Mouse (Mus musculus): Measurements from ENCODE around the gene Lrtm2. TPM values are rescaled to one million over a fixed set of nuclear protein-coding genes. Genes with fewer than 3 reads are reported as not detected.

The Lrtm2 gene
- total and polyA plus RNA-seq, 2 experiments from 2014 or later: 12.7 to 17.8 TPM

- Histone ChIP-seq H3K27me3 (ENCODE audit: insufficient read depth, low read length) (no peaks in the 10 kb centered on the region), H3K4me3 (ENCODE audit: low read depth, low read length) (no peak overlapping the region), H3K9me3 (ENCODE audit: low read length) (no peaks in the 10 kb centered on the region), H3K9ac (no peak overlapping the region), H3K4me1 (ENCODE audit: insufficient read depth) (0 out of 2 replicates have a peak, but pooled peaks cover 4% of the 10 kb centered on the region), H3K4me2 (ENCODE audit: low read depth) (no peak overlapping the region), H3K27ac (ENCODE audit: low read depth, low read length) (no peak overlapping the region), H3K36me3 (ENCODE audit: insufficient read depth) (no peaks in the 10 kb centered on the region)
- no peak for TF ChIP-seq CTCF (IDR thresholded peaks at IDR 0.05; ENCODE audit: low read depth)
- DNase-seq (no peak), ATAC-seq (no peak)
- WGBS: 77% methylated on average over 3 of the region's 3 CpGs
These were observed 6.7 kb upstream of the Lrtm2 start for GRCm38 (mm10) chr6:119337287-119337686.

- H3K27ac ChIP-seq (ENCODE audit: low read depth, low read length): no peak overlapping the region
- no peak overlapping the region for H3K9ac ChIP-seq
- no peaks in the 10 kb centered on the region for H3K36me3 ChIP-seq (ENCODE audit: insufficient read depth)
- H3K4me1 ChIP-seq (ENCODE audit: insufficient read depth): 0 out of 2 replicates have a peak, but pooled peaks cover 4% of the 10 kb centered on the region
- H3K4me2 ChIP-seq (ENCODE audit: low read depth): no peak overlapping the region
- TF ChIP-seq CTCF (IDR thresholded peaks at IDR 0.05; ENCODE audit: low read depth): no peak
- ATAC-seq (no peak), DNase-seq (no peak)
- 84% methylated on average over 7 of the region's 7 CpGs for WGBS
- no peaks in the 10 kb centered on the region for H3K9me3 ChIP-seq (ENCODE audit: low read length)
- H3K4me3 ChIP-seq (ENCODE audit: low read depth, low read length): no peak overlapping the region
- H3K27me3 ChIP-seq (ENCODE audit: insufficient read depth, low read length): no peaks in the 10 kb centered on the region
These were observed 5.6 kb upstream of the Lrtm2 start for GRCm38 (mm10) chr6:119336124-119336523.

- Histone ChIP-seq H3K4me3 (ENCODE audit: low read depth, low read length) (no peak overlapping the region), H3K9ac (no peak overlapping the region), H3K27ac (ENCODE audit: low read depth, low read length) (no peak overlapping the region), H3K4me1 (ENCODE audit: insufficient read depth) (peaks cover 19% of the 10 kb centered on the region), H3K4me2 (ENCODE audit: low read depth) (no peak overlapping the region), H3K36me3 (ENCODE audit: insufficient read depth) (no peaks in the 10 kb centered on the region), H3K9me3 (ENCODE audit: low read length) (no peaks in the 10 kb centered on the region), H3K27me3 (ENCODE audit: insufficient read depth, low read length) (no peaks in the 10 kb centered on the region)
- ATAC-seq (no peak), DNase-seq (no peak)
- 55% methylated on average over 3 of the region's 3 CpGs for WGBS
- no peak for TF ChIP-seq CTCF (IDR thresholded peaks at IDR 0.05; ENCODE audit: low read depth)
These were observed 3.3 kb upstream of the Lrtm2 start for GRCm38 (mm10) chr6:119333831-119334230.

- no peak for TF ChIP-seq CTCF (IDR thresholded peaks at IDR 0.05; ENCODE audit: low read depth)
- ATAC-seq: no peak
These were observed 2.6 kb upstream of the Lrtm2 start for GRCm38 (mm10) chr6:119333202-119333601.

GRCm38 (mm10) chr6:119332111-119332510 is 1.5 kb upstream of the Lrtm2 start:
- Histone ChIP-seq H3K4me3 (ENCODE audit: low read depth, low read length) (no peak overlapping the region), H3K4me1 (ENCODE audit: insufficient read depth) (peaks cover 34% of the 10 kb centered on the region), H3K9ac (no peak overlapping the region), H3K4me2 (ENCODE audit: low read depth) (no peak overlapping the region), H3K36me3 (ENCODE audit: insufficient read depth) (no peaks in the 10 kb centered on the region), H3K27ac (ENCODE audit: low read depth, low read length) (no peak overlapping the region), H3K27me3 (ENCODE audit: insufficient read depth, low read length) (no peaks in the 10 kb centered on the region), H3K9me3 (ENCODE audit: low read length) (no peaks in the 10 kb centered on the region)
- 4% methylated on average over 1 of the region's 1 CpGs for WGBS
- TF ChIP-seq CTCF (IDR thresholded peaks at IDR 0.05; ENCODE audit: low read depth): no peak
- DNase-seq (no peak), ATAC-seq (no peak)

More at GRCm38 (mm10) chr6:119333202-119333601, 2.6 kb upstream of the Lrtm2 start:
- no peaks in the 10 kb centered on the region for H3K36me3 ChIP-seq (ENCODE audit: insufficient read depth)
- H3K27me3 ChIP-seq (ENCODE audit: insufficient read depth, low read length): no peaks in the 10 kb centered on the region
- no peak overlapping the region for H3K4me3 ChIP-seq (ENCODE audit: low read depth, low read length)
- H3K4me2 ChIP-seq (ENCODE audit: low read depth): no peak overlapping the region
- peaks cover 24% of the 10 kb centered on the region for H3K4me1 ChIP-seq (ENCODE audit: insufficient read depth)
- no peak for DNase-seq
- no peak overlapping the region for H3K27ac ChIP-seq (ENCODE audit: low read depth, low read length)
- no peak overlapping the region for H3K9ac ChIP-seq
- no peaks in the 10 kb centered on the region for H3K9me3 ChIP-seq (ENCODE audit: low read length)
- 40% methylated on average over 3 of the region's 3 CpGs for WGBS

GRCm38 (mm10) chr6:119329936-119330335 is 630 bp downstream of the Lrtm2 start:
- Histone ChIP-seq H3K36me3 (ENCODE audit: insufficient read depth) (no peaks in the 10 kb centered on the region), H3K4me3 (ENCODE audit: low read depth, low read length) (peak overlapping the region; percentile 62), H3K9ac (peak overlapping the region; percentile 74), H3K4me1 (ENCODE audit: insufficient read depth) (peaks cover 34% of the 10 kb centered on the region), H3K9me3 (ENCODE audit: low read length) (no peaks in the 10 kb centered on the region), H3K27ac (ENCODE audit: low read depth, low read length) (peak overlapping the region; percentile 74), H3K27me3 (ENCODE audit: insufficient read depth, low read length) (no peaks in the 10 kb centered on the region), H3K4me2 (ENCODE audit: low read depth) (peak overlapping the region; percentile 78)
- peak; percentile 52 for DNase-seq
- TF ChIP-seq CTCF (IDR thresholded peaks at IDR 0.05; ENCODE audit: low read depth): no peak
- ATAC-seq: peak; percentile 34
- WGBS: 13% methylated on average over 6 of the region's 6 CpGs

DNA sequence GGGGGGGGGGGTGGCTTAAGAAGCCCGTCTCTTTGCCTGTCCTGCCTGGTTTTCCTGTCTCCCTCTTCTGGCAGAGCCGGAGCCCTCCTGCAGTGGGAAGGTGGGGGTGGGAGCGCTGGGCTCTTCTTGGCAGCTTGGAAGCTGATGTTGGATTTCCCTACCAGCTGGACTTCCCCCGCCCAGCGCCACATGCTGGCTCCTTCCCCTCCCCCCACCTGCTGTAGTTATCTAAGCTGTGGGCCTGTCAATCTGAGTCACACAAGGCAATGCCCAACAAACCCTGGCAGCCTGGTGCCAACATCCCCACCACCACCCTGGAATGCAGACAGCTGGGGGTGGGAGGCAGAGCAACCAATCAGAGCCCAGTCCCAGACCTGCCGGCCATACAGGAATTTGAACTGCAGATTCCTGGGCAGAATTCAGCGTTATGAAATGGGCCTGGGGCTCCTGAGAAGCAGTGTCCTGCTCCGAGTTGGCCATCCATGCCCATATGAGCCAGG is 1.3 kb downstream of the Lrtm2 start:
- H3K9me3 ChIP-seq (ENCODE audit: low read length): no peaks in the 10 kb centered on the region
- H3K4me1 ChIP-seq (ENCODE audit: insufficient read depth): peaks cover 34% of the 10 kb centered on the region
- peak; percentile 87 for DNase-seq
- no peaks in the 10 kb centered on the region for H3K27me3 ChIP-seq (ENCODE audit: insufficient read depth, low read length)
- ATAC-seq: peak; percentile 91
- no peaks in the 10 kb centered on the region for H3K36me3 ChIP-seq (ENCODE audit: insufficient read depth)
- peak overlapping the region; percentile 74 for H3K9ac ChIP-seq
- peak overlapping the region; percentile 74 for H3K27ac ChIP-seq (ENCODE audit: low read depth, low read length)
- peak overlapping the region; percentile 62 for H3K4me3 ChIP-seq (ENCODE audit: low read depth, low read length)
- TF ChIP-seq CTCF (IDR thresholded peaks at IDR 0.05; ENCODE audit: low read depth): peak; percentile 55
- peak overlapping the region; percentile 78 for H3K4me2 ChIP-seq (ENCODE audit: low read depth)
- 0% methylated on average over 8 of the region's 8 CpGs for WGBS
